ENCODE assay signal across 23 mouse cellular contexts in genomic region chr6:94154854-94155601, GRCm38 (mm10).
A peak's percentile ranks its signal among the peaks of the same experiment; 100 is the strongest.
DNase-seq lines count a peak whose midpoint lies in the region; ATAC-seq and TF ChIP-seq lines count a peak whose summit lies in the region.
"Had no signal": no experiment of that assay in that cellular context is flagged by ENCODE, and none has a peak within 500 bp of the region (broad histone marks: within the 10 kb centered on the region; RNA-seq: fewer than 3 reads in every experiment).

No protein-coding gene starts in this region.

- no peak for TF ChIP-seq EP300 in liver, postnatal 0 days (IDR thresholded peaks at IDR 0.05; ENCODE audit: low read depth)

- WGBS in heart, embryonic 13.5 days = 62% methylated on average over 3 of the region's 3 CpGs
- WGBS in liver, embryonic 16.5 days (ENCODE audit: insufficient replicate concordance) = 47% methylated on average over 3 of the region's 3 CpGs
- 69% methylated on average over 3 of the region's 3 CpGs for WGBS in liver, embryonic 11.5 days
- WGBS in liver, postnatal 0 days (ENCODE audit: insufficient replicate concordance) = 44% methylated on average over 3 of the region's 3 CpGs

- H3K4me1 ChIP-seq in heart, embryonic 13.5 days = peaks cover 79% of the 10 kb centered on the region
- peaks cover 3% of the 10 kb centered on the region; the same call in 1 of the 2 replicates for H3K4me1 ChIP-seq in liver, embryonic 16.5 days (ENCODE audit: control insufficient read depth, low read depth, low read length)
- H3K4me1 ChIP-seq in liver, embryonic 11.5 days (replicated peaks; ENCODE audit: control insufficient read depth, insufficient read depth, low read length) = peaks cover 17% of the 10 kb centered on the region; the same call in 1 of the 2 replicates
- peaks cover 11% of the 10 kb centered on the region for H3K4me1 ChIP-seq in liver, postnatal 0 days (ENCODE audit: insufficient read depth)
- H3K4me1 ChIP-seq: midbrain, embryonic 15.5 days; neural tube, embryonic 12.5 days had no signal

- H3K36me3 ChIP-seq in heart, embryonic 13.5 days = no peaks in the 10 kb centered on the region
- no peaks in the 10 kb centered on the region for H3K36me3 ChIP-seq in liver, embryonic 16.5 days (ENCODE audit: control insufficient read depth, insufficient read depth)
- H3K36me3 ChIP-seq in liver, embryonic 11.5 days (ENCODE audit: control insufficient read depth, insufficient read depth, low read length) = no peaks in the 10 kb centered on the region
- H3K36me3 ChIP-seq in liver, postnatal 0 days (replicated peaks; ENCODE audit: insufficient read depth, low read length) = no peaks in the 10 kb centered on the region
- H3K36me3 ChIP-seq: embryonic facial prominence, embryonic 15.5 days; heart, embryonic 12.5 days; hindbrain, embryonic 12.5 days; limb, embryonic 12.5 days; midbrain, embryonic 15.5 days; neural tube, embryonic 12.5 days had no signal

- no peak for DNase-seq in heart, postnatal 10 days
- DNase-seq in liver, embryonic 11.5 days (ENCODE audit: low spot score) = no peak
- DNase-seq in ZHBTc4 (ENCODE audit: low read depth, low spot score) = peak; percentile 11
- DNase-seq in liver, postnatal 0 days = no peak
- DNase-seq in spleen, adult 18-20 months = no peak
- no peak for DNase-seq in Muller cell, postnatal 12 days (ENCODE audit: inconsistent ontology term)
- DNase-seq: adrenal gland, postnatal 36 days; cerebellum, adult 9-11 months; layer of hippocampus, postnatal 36 days; lung, adult 18-20 months; lung, postnatal 36 days; right cerebral cortex, postnatal 14 days; thymus, adult 2 months; thymus, postnatal 4 days had no signal

- intact Hi-C loops in heart, postnatal 10 days (cut with DNase I) = no loop called here

- no peak for ATAC-seq in heart, embryonic 13.5 days (ENCODE audit: extremely low read depth, insufficient number of reproducible peaks, low FRiP score, low TSS enrichment)
- peak; percentile 86 for ATAC-seq in liver, embryonic 16.5 days (ENCODE audit: low read depth)
- no peak for ATAC-seq in liver, embryonic 11.5 days (replicated peaks; ENCODE audit: low FRiP score)
- ATAC-seq in liver, postnatal 0 days = peak; percentile 62; the same call in 1 of the 2 replicates
- ATAC-seq: forebrain, embryonic 14.5 days; midbrain, embryonic 15.5 days had no signal

- H3K27me3 ChIP-seq in heart, embryonic 13.5 days (replicated peaks) = no peaks in the 10 kb centered on the region
- no peaks in the 10 kb centered on the region for H3K27me3 ChIP-seq in liver, embryonic 16.5 days (ENCODE audit: control insufficient read depth, insufficient read depth, low read depth, low read length)
- H3K27me3 ChIP-seq in liver, embryonic 11.5 days (replicated peaks; ENCODE audit: control insufficient read depth, insufficient read depth, low read length) = no peaks in the 10 kb centered on the region
- H3K27me3 ChIP-seq in liver, postnatal 0 days (ENCODE audit: insufficient read depth, low read length) = no peaks in the 10 kb centered on the region
- H3K27me3 ChIP-seq: embryonic facial prominence, embryonic 15.5 days; heart, embryonic 12.5 days; hindbrain, embryonic 12.5 days; limb, embryonic 12.5 days; midbrain, embryonic 15.5 days; neural tube, embryonic 12.5 days had no signal

- no peaks in the 10 kb centered on the region for H3K9me3 ChIP-seq in heart, embryonic 13.5 days
- no peaks in the 10 kb centered on the region for H3K9me3 ChIP-seq in liver, embryonic 16.5 days (replicated peaks; ENCODE audit: control insufficient read depth, low read length)
- no peaks in the 10 kb centered on the region for H3K9me3 ChIP-seq in liver, embryonic 11.5 days (ENCODE audit: control insufficient read depth, low read length)
- H3K9me3 ChIP-seq in liver, postnatal 0 days (ENCODE audit: low read length) = no peaks in the 10 kb centered on the region
- H3K9me3 ChIP-seq: embryonic facial prominence, embryonic 15.5 days; heart, embryonic 12.5 days; hindbrain, embryonic 12.5 days; limb, embryonic 12.5 days; midbrain, embryonic 15.5 days; neural tube, embryonic 12.5 days had no signal

- no peak overlapping the region for H3K4me3 ChIP-seq in heart, embryonic 13.5 days
- no peak overlapping the region for H3K4me3 ChIP-seq in liver, embryonic 16.5 days (ENCODE audit: low read depth, low read length)
- no peak overlapping the region for H3K4me3 ChIP-seq in liver, embryonic 11.5 days (ENCODE audit: low read depth, low read length)
- no peak overlapping the region for H3K4me3 ChIP-seq in liver, postnatal 0 days (ENCODE audit: low read depth, low read length)
- H3K4me3 ChIP-seq: embryonic facial prominence, embryonic 15.5 days; heart, embryonic 12.5 days; hindbrain, embryonic 12.5 days; limb, embryonic 12.5 days; midbrain, embryonic 15.5 days; neural tube, embryonic 12.5 days had no signal

- no peak overlapping the region for H3K4me2 ChIP-seq in heart, embryonic 13.5 days
- H3K4me2 ChIP-seq in liver, embryonic 16.5 days (ENCODE audit: low read depth, low read length) = no peak overlapping the region
- H3K4me2 ChIP-seq in liver, embryonic 11.5 days = no peak overlapping the region
- H3K4me2 ChIP-seq in liver, postnatal 0 days (ENCODE audit: low read depth, low read length) = no peak overlapping the region
- H3K4me2 ChIP-seq: embryonic facial prominence, embryonic 15.5 days; heart, embryonic 12.5 days; hindbrain, embryonic 12.5 days; limb, embryonic 12.5 days; midbrain, embryonic 15.5 days; neural tube, embryonic 12.5 days had no signal

- no peak overlapping the region for H3K9ac ChIP-seq in heart, embryonic 13.5 days
- H3K9ac ChIP-seq in liver, embryonic 16.5 days (ENCODE audit: low read depth, low read length) = no peak overlapping the region
- H3K9ac ChIP-seq in liver, embryonic 11.5 days (ENCODE audit: low read depth, low read length) = no peak overlapping the region
- H3K9ac ChIP-seq in liver, postnatal 0 days (replicated peaks) = no peak overlapping the region
- H3K9ac ChIP-seq: embryonic facial prominence, embryonic 15.5 days; heart, embryonic 12.5 days; hindbrain, embryonic 12.5 days; limb, embryonic 12.5 days; midbrain, embryonic 15.5 days; neural tube, embryonic 12.5 days had no signal

- TF ChIP-seq CTCF in liver, postnatal 0 days (IDR thresholded peaks at IDR 0.05; ENCODE audit: low read depth) = no peak

- H3K27ac ChIP-seq in heart, embryonic 13.5 days (replicated peaks) = peak overlapping the region; percentile 46
- peak overlapping the region; percentile 64 for H3K27ac ChIP-seq in liver, embryonic 16.5 days (ENCODE audit: low read length)
- no peak overlapping the region for H3K27ac ChIP-seq in liver, embryonic 11.5 days (ENCODE audit: low read depth, low read length)
- H3K27ac ChIP-seq in liver, postnatal 0 days (ENCODE audit: low read depth) = peak overlapping the region; percentile 12; the same call in 1 of the 2 replicates
- H3K27ac ChIP-seq: embryonic facial prominence, embryonic 15.5 days; hindbrain, embryonic 12.5 days; limb, embryonic 12.5 days; midbrain, embryonic 15.5 days; neural tube, embryonic 12.5 days had no signal

Comparison
In these comparisons a context has a peak if more than half of its experiments do, and no peak if none do; other contexts are left out.
1. ATAC-seq: peak in liver, embryonic 16.5 days (single experiment) and liver, postnatal 0 days (single experiment); none in heart, embryonic 13.5 days (single experiment) and liver, embryonic 11.5 days (single experiment).